Mouse (Mus musculus) testis, adult 2 months (tissue): ENCODE data around the gene Celsr2. TPM values are rescaled to one million over a fixed set of nuclear protein-coding genes. Genes with fewer than 3 reads are reported as not detected.
A peak's percentile ranks its signal among the peaks of the same experiment; 100 is the strongest.

Experiments used
- H3K27ac ChIP-seq: fragments of 200-500 bp; 2 replicates; pipeline ENCODE4 v1.5.1; 2012; ENCODE audit warnings: low read depth, low read length; ENCODE audit not compliant: control insufficient read depth, insufficient read depth
- H3K27me3 ChIP-seq: fragments of 200-500 bp; 2 replicates; pipeline ENCODE4 v1.6.1; 2012; ENCODE audit warnings: mild to moderate bottlenecking, low read length, moderate library complexity; ENCODE audit not compliant: control insufficient read depth, insufficient read depth
- H3K36me3 ChIP-seq: fragments of 200-500 bp; 2 replicates; pipeline ENCODE4 v1.6.1; 2012; ENCODE audit warnings: mild to moderate bottlenecking, low read length; ENCODE audit not compliant: control insufficient read depth, insufficient read depth
- H3K4me1 ChIP-seq: fragments of 200-500 bp; 2 replicates; pipeline ENCODE4 v1.6.1; 2012; ENCODE audit warnings: low read length; ENCODE audit not compliant: control insufficient read depth, insufficient read depth
- H3K4me3 ChIP-seq: fragments of 200-500 bp; 2 replicates; pipeline ENCODE4 v1.5.1; 2012; ENCODE audit warnings: low read depth, mild to moderate bottlenecking, low read length, moderate library complexity, mixed read lengths; ENCODE audit not compliant: control insufficient read depth
- CTCF ChIP-seq: fragments of 200-500 bp; IDR thresholded peaks from 2 replicates; pipeline ENCODE4 v1.5.1; 2012; ENCODE audit warnings: low read depth, mild to moderate bottlenecking, inconsistent platforms, low read length, moderate library complexity; ENCODE audit not compliant: control insufficient read depth, insufficient read depth, insufficient replicate concordance
- POLR2A ChIP-seq: fragments of 200-500 bp; IDR thresholded peaks from 2 replicates; pipeline ENCODE4 v1.6.1; 2012; ENCODE audit warnings: low read depth, mild to moderate bottlenecking, inconsistent platforms, low read length, moderate library complexity; ENCODE audit not compliant: control insufficient read depth
- polyA plus RNA-seq: library from polyadenylated mRNA; depleted of rRNA; stranded (reverse); fragments of >200 nt; gene quantifications from 2 replicates; pipeline ENCODE4 v1.2.3, GENCODE M21; 2012; rRNA removed

Gene Celsr2
- 17.0 and 17.7 TPM in 2 replicates for polyA plus RNA-seq

DNA sequence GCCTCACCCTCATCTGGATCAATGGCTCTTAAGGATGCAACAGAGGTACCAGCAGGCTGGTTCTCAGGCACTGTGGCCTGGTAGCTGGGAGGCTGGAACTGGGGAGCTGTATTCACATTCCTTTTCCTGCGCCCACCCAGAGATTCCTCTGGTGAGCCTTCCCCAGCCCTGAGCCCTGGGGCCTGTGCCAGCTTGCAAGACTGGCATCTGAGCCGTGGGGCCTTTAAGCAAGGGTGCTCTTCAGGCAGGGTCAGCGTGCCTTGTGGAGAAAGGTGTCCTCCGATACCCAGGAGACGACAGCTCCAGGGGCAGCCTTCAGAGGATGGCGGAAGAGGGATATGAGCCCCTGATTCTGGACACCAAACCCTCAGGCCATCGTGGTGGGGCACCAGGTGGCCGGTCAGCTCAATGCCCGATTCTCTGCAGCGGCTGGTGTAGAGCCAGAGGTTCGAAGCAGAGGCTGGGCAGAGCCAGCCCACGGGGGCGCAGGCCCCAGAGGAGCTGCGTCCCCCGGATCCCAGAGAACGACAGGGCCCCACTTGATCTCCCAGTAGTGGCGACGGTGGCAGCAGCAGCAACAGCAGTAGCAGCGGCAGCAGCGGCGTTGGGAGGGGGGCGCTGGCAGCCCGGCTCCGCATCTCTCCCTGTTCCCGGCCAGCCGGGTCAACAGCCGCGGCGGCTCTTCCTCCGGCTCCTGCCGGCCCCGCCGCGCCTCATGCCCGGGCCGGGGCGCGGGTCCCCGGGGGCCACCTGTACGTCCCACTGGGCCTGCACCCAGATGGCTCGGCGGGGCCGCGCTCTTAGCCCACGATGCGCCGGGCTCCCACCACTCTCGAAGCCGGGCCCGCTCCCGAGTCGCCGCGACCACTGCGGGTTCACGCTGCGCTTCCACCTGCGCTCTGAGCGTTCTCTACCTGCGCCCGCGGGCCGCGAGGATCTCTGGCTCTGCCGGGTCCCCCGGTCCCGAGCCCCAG lies at the start of gene Celsr2:
Gene Celsr2, minus strand, starts transcription at position 696 of the 974 bp plus-strand sequence.
- no peak within 1 kb of the TSS; the same call in 1 of the 2 replicates for H3K27ac ChIP-seq
- H3K4me3 ChIP-seq: peak within 1 kb of the TSS; percentile 77
- no peaks in the 10 kb centered on the region for H3K27me3 ChIP-seq
- no peak for TF ChIP-seq CTCF
- no peak for TF ChIP-seq POLR2A
- no peaks in the 10 kb centered on the region for H3K36me3 ChIP-seq
- peaks cover 21% of the 10 kb centered on the region for H3K4me1 ChIP-seq

GRCm38 (mm10) chr3:108458866-108459265 lies 43.5 kb upstream of the Celsr2 start:
- no peaks in the 10 kb centered on the region for H3K36me3 ChIP-seq
- H3K4me3 ChIP-seq: no peak overlapping the region
- no peak overlapping the region for H3K27ac ChIP-seq
- no peaks in the 10 kb centered on the region; the same call in 1 of the 2 replicates for H3K4me1 ChIP-seq
- H3K27me3 ChIP-seq: no peaks in the 10 kb centered on the region
- TF ChIP-seq POLR2A: no peak
- no peak for TF ChIP-seq CTCF

DNA sequence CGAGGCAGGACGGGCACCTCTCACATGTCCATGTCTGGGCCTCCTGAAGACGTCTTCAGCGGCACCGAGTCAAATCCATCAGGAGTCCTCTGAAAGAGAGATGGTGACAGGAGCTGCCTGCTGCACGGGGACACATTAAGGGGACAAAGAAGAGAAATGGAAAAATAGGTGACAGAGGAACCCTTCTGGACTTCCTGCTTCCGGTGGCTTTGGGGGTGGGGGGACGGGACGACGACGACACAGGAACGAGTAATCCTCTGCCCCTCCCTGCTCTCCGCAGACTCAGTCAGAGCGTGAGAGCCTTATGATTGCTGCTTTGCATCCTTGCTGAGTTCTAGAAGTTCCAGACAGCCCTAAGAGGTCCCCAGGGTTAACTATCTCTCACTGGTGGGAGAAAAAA lies 43.0 kb upstream of the Celsr2 start:
- H3K27me3 ChIP-seq: no peaks in the 10 kb centered on the region
- H3K4me1 ChIP-seq: no peaks in the 10 kb centered on the region; the same call in 1 of the 2 replicates
- no peaks in the 10 kb centered on the region for H3K36me3 ChIP-seq
- H3K4me3 ChIP-seq: no peak overlapping the region
- TF ChIP-seq CTCF (no peak), POLR2A (no peak)
- H3K27ac ChIP-seq: no peak overlapping the region

GRCm38 (mm10) chr3:108454172-108454571 lies 38.8 kb upstream of the Celsr2 start:
- TF ChIP-seq CTCF (no peak), POLR2A (no peak)
- no peaks in the 10 kb centered on the region; the same call in 1 of the 2 replicates for H3K4me1 ChIP-seq
- H3K4me3 ChIP-seq: no peak overlapping the region
- no peaks in the 10 kb centered on the region for H3K27me3 ChIP-seq
- H3K36me3 ChIP-seq: no peaks in the 10 kb centered on the region
- H3K27ac ChIP-seq: no peak overlapping the region

DNA sequence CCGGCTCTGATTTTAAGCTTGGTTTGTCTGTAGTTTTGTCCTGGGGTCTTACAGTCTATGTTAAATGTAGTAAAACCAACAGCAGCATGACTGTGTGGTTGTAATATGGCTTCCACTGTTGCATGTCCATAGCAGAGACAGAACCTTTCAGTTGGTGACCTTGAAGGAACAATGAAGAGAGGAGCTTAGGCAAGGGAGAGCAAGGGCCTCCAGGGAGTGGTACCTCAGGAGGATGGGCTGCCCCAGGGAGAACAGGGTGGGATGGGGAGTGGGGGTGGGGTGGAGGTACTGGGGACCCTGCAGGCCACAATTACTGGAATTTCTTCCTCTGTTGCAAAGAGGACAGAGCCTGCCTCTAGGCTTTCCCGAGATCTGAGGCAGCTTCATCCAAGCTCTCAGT lies 36.6 kb upstream of the Celsr2 start:
- no peaks in the 10 kb centered on the region for H3K36me3 ChIP-seq
- no peak overlapping the region for H3K4me3 ChIP-seq
- H3K4me1 ChIP-seq: no peaks in the 10 kb centered on the region
- no peak overlapping the region for H3K27ac ChIP-seq
- no peak for TF ChIP-seq CTCF
- no peak for TF ChIP-seq POLR2A
- H3K27me3 ChIP-seq: no peaks in the 10 kb centered on the region

- no peaks in the 10 kb centered on the region for H3K36me3 ChIP-seq
- peaks cover 8% of the 10 kb centered on the region for H3K4me1 ChIP-seq
- peak overlapping the region; percentile 72; the same call in 1 of the 2 replicates for H3K27ac ChIP-seq
- TF ChIP-seq CTCF: no peak
- TF ChIP-seq POLR2A: no peak
- H3K27me3 ChIP-seq: no peaks in the 10 kb centered on the region
- peak overlapping the region; percentile 93 for H3K4me3 ChIP-seq
Measured at GRCm38 (mm10) chr3:108445366-108445705, 30.0 kb upstream of the Celsr2 start.

GRCm38 (mm10) chr3:108444698-108445365 lies 29.5 kb upstream of the Celsr2 start, which contains the start of gene Sars:
TSS of gene Sars (minus strand) at chr3:108445209.
- Histone ChIP-seq H3K27me3 (no peaks in the 10 kb centered on the region), H3K27ac (peak within 1 kb of the TSS; percentile 90), H3K36me3 (no peaks in the 10 kb centered on the region), H3K4me1 (peaks cover 8% of the 10 kb centered on the region), H3K4me3 (peak within 1 kb of the TSS; percentile 93)
- TF ChIP-seq CTCF (no peak), POLR2A (peak; percentile 69)
